Mouse (Mus musculus) liver, embryonic 12.5 days (tissue): ENCODE results near the gene Acoxl. TPM values are rescaled to one million over a fixed set of nuclear protein-coding genes. Genes with fewer than 3 reads are reported as not detected.

Experiments used
- ATAC-seq: fragments of 200-750 bp; cut with Nextera tagmentation; 2 replicates; pipeline ENCODE4 v1.8.0; 2017; ENCODE audit warnings: moderate number of reproducible peaks, mild to moderate bottlenecking, moderate library complexity
- H3K27ac ChIP-seq: fragments of 300-500 bp; sonication (generic); 2 replicates; pipeline ENCODE4 v1.5.1; 2016; ENCODE audit warnings: mild to moderate bottlenecking
- H3K27me3 ChIP-seq: fragments of 300-500 bp; sonication (generic); replicated peaks from 2 replicates; pipeline ENCODE4 v1.6.1; 2016; ENCODE audit warnings: mild to moderate bottlenecking, moderate library complexity
- H3K36me3 ChIP-seq: fragments of 300-500 bp; sonication (generic); 2 replicates; pipeline ENCODE4 v1.6.1; 2016; ENCODE audit warnings: mild to moderate bottlenecking, moderate library complexity
- H3K4me1 ChIP-seq: fragments of 300-500 bp; sonication (generic); 2 replicates; pipeline ENCODE4 v1.6.1; 2016
- H3K4me2 ChIP-seq: fragments of 300-500 bp; sonication (generic); 2 replicates; pipeline ENCODE4 v1.6.1; 2016; ENCODE audit warnings: mild to moderate bottlenecking, moderate library complexity
- H3K4me3 ChIP-seq: fragments of 300-500 bp; sonication (generic); 2 replicates; pipeline ENCODE4 v1.5.1; 2016; ENCODE audit warnings: mild to moderate bottlenecking, moderate library complexity
- H3K9ac ChIP-seq: fragments of 300-500 bp; sonication (generic); 2 replicates; pipeline ENCODE4 v1.6.1; 2016; ENCODE audit warnings: mild to moderate bottlenecking, moderate library complexity
- H3K9me3 ChIP-seq: fragments of 300-500 bp; sonication (generic); replicated peaks from 2 replicates; pipeline ENCODE4 v1.6.1; 2016; ENCODE audit warnings: mild to moderate bottlenecking, moderate library complexity
- WGBS: fragments of 180-500 bp; shearing (Covaris S2); methylation state at CpG from one replicate; pipeline ENCODE4 v1.1.7; 2016; ENCODE audit not compliant: insufficient replicate concordance; 5-methylcytosine and 5-hydroxymethylcytosine counted together
- microRNA-seq: library from miRNA; unstranded; fragments of <30 nt; microRNA quantifications from one replicate; pipeline ENCODE4, GENCODE M21; 2017
- polyA plus RNA-seq: library from polyadenylated mRNA; unstranded; fragments of >200 nt; fragmentation: Nextera tagmentation; extraction: Ambion mirVana; gene quantifications from 2 replicates; pipeline ENCODE4 v1.2.1, GENCODE M21; 2016

The Acoxl gene
- polyA plus RNA-seq, 1 experiment from 2014 or later, result 0.10 TPM

DNA sequence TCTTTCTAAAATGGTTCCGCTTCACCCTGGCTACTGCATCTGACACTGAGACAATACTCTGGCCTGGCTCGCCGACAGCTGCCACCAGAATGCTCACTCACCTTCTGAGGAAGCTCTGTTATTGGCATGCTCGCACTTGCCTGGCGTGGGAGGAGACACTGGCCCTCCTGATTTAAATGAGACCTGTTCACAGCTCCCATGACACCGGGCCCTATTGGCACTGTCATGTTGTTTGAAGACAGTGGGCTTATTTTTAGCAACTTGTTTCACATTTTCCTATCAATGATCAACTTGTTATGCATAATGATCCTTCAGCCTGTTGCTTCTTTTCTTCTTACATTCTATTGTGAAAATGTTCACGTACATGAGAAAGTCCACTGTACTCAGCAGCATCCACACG is 324.5 kb downstream of the Acoxl start:
- WGBS, result 82% methylated on average over 8 of the region's 8 CpGs
- Histone ChIP-seq H3K36me3 (peaks cover 32% of the 10 kb centered on the region), H3K4me2 (no peak overlapping the region), H3K27me3 (no peaks in the 10 kb centered on the region), H3K27ac (no peak overlapping the region), H3K9ac (no peak overlapping the region), H3K4me3 (no peak overlapping the region), H3K9me3 (no peaks in the 10 kb centered on the region), H3K4me1 (peaks cover 40% of the 10 kb centered on the region)
- ATAC-seq, result no peak

DNA sequence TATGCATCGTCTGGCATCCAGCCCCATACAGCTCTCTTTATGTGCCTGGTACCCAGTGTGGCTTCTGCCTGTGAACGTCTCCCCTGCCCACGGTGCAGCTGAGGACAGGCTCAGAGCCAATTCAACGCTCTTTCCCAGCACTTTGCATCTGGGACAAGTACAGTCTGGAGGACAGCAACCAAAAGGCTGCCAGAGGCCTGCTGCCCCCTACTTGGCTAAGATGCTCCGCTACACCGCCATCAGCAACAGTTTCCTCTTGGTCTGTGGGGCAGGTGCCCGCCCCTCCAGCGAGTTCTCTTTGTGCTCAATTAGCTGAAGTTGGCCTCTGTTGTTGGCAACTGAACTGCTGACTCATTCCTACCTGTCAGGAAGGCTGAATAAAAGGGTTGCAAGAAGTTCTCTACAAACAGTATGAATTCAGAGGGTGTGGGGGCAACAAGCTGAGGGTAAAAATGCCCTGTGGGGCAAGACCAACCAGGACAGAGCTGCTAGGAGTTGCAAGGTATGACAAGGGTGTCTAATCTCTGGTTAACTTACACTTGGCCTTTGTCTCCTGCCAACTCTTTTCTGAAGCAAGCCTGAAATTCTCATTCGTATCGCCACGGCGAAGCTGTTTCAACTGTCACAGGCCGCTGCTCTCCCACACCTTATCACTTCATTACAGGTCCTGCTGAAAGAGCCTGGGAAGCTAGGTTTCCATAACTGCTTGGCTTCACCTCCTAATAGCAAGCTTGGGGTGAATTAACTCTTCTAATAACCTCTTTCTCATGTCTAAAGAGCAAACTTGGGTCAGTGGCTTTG is 328.1 kb downstream of the Acoxl start:
- Histone ChIP-seq H3K27me3 (no peaks in the 10 kb centered on the region), H3K4me2 (peak overlapping the region; percentile 46), H3K4me1 (peaks cover 28% of the 10 kb centered on the region), H3K4me3 (no peak overlapping the region), H3K36me3 (peaks cover 2% of the 10 kb centered on the region), H3K9ac (peak overlapping the region; percentile 43; the same call in 1 of the 2 replicates), H3K27ac (peak overlapping the region; percentile 88), H3K9me3 (no peaks in the 10 kb centered on the region)
- 47% methylated on average over 13 of the region's 13 CpGs for WGBS
- peak; percentile 90 for ATAC-seq

DNA sequence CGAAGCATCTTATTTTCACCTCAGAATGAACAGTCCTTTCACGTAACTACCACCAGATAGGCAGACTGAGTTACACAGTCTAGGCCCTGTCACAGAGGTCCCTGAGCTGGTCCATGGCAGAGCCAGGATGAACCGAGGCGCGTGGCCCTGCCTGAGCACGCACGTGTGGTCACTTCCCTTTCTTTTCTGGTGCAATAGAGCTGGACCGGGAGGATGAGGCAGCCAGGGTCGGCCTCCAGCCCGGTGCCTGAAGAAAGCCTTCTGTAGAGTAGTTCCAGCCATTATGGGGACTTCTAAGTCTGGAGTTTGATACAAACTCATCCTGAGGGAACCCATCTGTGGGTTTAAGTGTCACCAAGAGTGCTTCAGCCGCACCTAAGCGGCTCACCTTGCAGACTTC is 329.3 kb downstream of the Acoxl start:
- peak overlapping the region; percentile 46; the same call in 1 of the 2 replicates for H3K27ac ChIP-seq

DNA sequence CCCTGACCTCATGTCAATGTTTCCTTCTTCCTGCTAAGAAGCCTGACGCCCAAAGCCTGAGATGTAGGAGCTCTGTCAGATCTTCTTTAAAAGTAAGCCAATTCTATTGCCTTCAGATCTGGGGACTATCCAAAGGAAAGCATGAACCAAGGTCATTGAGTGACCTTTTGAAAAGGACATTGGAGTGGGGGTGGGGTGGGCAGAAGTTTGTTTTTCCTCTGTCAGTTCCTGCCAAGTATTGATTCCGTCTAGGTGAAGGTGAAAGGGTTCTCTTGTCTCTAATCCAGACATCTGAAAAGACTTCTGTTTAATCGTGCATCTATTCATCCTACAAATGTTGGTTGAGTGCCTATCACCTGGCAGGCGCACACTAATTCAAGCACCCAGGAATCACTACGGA is 330.8 kb downstream of the Acoxl start:
- 73% methylated on average over 5 of the region's 5 CpGs for WGBS
- no peak for ATAC-seq

More for the DNA sequence above, 329.3 kb downstream of the Acoxl start:
- Histone ChIP-seq H3K4me3 (no peak overlapping the region), H3K36me3 (no peaks in the 10 kb centered on the region), H3K4me1 (peaks cover 32% of the 10 kb centered on the region), H3K27me3 (no peaks in the 10 kb centered on the region), H3K4me2 (no peak overlapping the region), H3K9ac (no peak overlapping the region), H3K9me3 (no peaks in the 10 kb centered on the region)
- no peak for ATAC-seq
- WGBS, result 83% methylated on average over 12 of the region's 12 CpGs

DNA sequence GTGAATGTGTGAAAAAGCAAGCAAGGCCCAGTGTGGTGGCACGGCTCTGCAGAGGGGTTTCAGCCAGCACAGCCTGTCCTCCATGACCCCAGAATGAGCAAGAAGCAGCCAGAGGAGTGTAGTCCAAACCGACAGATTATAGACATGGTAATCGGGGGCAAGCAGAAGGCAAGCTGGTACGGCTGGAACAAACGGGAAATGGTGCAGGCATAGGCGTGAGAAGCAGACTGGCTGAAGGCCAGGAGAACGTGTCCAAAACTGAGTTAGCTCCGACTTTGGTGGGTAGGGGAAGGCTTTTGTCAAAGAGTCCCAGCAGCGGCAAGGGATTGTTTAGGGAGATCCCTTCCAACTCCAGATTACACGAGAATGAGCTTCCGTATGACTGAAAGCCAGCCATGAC is 331.3 kb downstream of the Acoxl start:
- 70% methylated on average over 11 of the region's 11 CpGs for WGBS
- Histone ChIP-seq H3K9me3 (no peaks in the 10 kb centered on the region), H3K4me1 (peaks cover 47% of the 10 kb centered on the region), H3K27me3 (no peaks in the 10 kb centered on the region), H3K4me3 (no peak overlapping the region), H3K27ac (no peak overlapping the region), H3K9ac (no peak overlapping the region), H3K36me3 (no peaks in the 10 kb centered on the region), H3K4me2 (no peak overlapping the region)
- ATAC-seq, result no peak

More for the DNA sequence above, 330.8 kb downstream of the Acoxl start:
- no peak overlapping the region for H3K9ac ChIP-seq
- H3K4me2 ChIP-seq, result no peak overlapping the region
- H3K27me3 ChIP-seq, result no peaks in the 10 kb centered on the region
- H3K4me3 ChIP-seq, result no peak overlapping the region
- H3K4me1 ChIP-seq, result peaks cover 45% of the 10 kb centered on the region
- H3K36me3 ChIP-seq, result no peaks in the 10 kb centered on the region
- H3K9me3 ChIP-seq, result no peaks in the 10 kb centered on the region
- H3K27ac ChIP-seq, result no peak overlapping the region

DNA sequence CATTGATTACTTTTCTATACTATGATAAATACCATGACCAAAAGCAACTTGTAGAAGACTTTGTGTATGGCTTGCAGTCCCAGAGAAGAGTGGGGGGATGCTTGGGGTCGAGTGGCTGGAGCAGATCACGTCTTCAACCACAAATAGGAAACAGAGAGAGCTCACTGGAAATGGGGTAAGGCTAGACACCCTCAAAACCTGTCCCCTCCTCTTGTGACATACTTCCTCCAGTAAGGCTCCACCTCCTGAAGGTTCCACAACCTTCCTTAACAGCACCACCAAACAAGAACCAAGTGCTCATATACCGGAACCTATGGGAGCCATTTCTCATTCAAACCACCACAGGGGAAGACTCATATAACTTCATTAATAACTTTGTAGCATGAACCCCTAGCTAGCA is 331.9 kb downstream of the Acoxl start:
- peaks cover 54% of the 10 kb centered on the region for H3K4me1 ChIP-seq
- no peak overlapping the region for H3K4me3 ChIP-seq
- 69% methylated on average over 3 of the region's 3 CpGs for WGBS

DNA sequence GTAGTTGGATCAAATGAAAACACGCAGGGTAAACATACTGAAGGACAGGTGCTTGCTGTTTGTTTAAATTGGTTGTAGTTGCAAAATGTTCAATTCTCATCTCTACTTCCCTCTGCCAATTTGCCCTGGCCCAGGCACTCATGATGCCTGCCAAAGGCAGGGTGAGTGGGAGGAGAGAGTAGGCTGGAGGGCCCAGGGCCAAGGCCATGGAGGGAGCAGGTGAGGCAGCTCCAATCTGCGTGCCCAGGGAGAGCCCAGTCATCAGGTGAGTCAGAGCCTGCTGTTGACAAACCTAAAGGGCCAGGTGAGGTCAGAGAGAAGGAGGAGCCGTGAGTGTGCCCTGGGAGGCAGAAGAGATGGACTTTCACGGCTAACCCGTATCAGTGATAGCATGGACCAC is 333.6 kb downstream of the Acoxl start:
- peak; percentile 18; the same call in 1 of the 2 replicates for ATAC-seq
- Histone ChIP-seq H3K9ac (no peak overlapping the region), H3K27me3 (no peaks in the 10 kb centered on the region), H3K27ac (no peak overlapping the region), H3K4me2 (no peak overlapping the region), H3K4me1 (peaks cover 56% of the 10 kb centered on the region), H3K9me3 (no peaks in the 10 kb centered on the region), H3K36me3 (no peaks in the 10 kb centered on the region), H3K4me3 (no peak overlapping the region)
- WGBS, result 78% methylated on average over 5 of the region's 5 CpGs

More for the DNA sequence above, 331.9 kb downstream of the Acoxl start:
- Histone ChIP-seq H3K9ac (no peak overlapping the region), H3K36me3 (no peaks in the 10 kb centered on the region), H3K27ac (no peak overlapping the region), H3K27me3 (no peaks in the 10 kb centered on the region), H3K4me2 (no peak overlapping the region), H3K9me3 (no peaks in the 10 kb centered on the region)
- no peak for ATAC-seq

Small RNAs within 50 kb of the gene (microRNA-seq; reads per million reads assigned to microRNA genes)
- gene Gm22411, result not detected

Other genes starting within 250 kb of the Acoxl start
- gene Mal, start 182.2 kb upstream of the Acoxl start, polyA plus RNA-seq, result not detected in 2 replicates
- 0.19 TPM in 1 of 2 replicates, not detected in the other for gene Mall, start 108.9 kb upstream of the Acoxl start, polyA plus RNA-seq
- gene Nphp1, start 50.0 kb upstream of the Acoxl start, polyA plus RNA-seq, result 10.8 and 11.2 TPM in 2 replicates
- 28.6 and 31.1 TPM in 2 replicates for gene Mtln, start 46.4 kb upstream of the Acoxl start, polyA plus RNA-seq
- 53.1 and 55.3 TPM in 2 replicates for gene Bub1, start 7.0 kb upstream of the Acoxl start, polyA plus RNA-seq